Mouse (Mus musculus) liver, embryonic 14.5 days (tissue): ENCODE data around the gene Cemip. TPM values are rescaled to one million over a fixed set of nuclear protein-coding genes. Genes with fewer than 3 reads are reported as not detected.

ENCODE experiments used
- ATAC-seq: fragments of 200-750 bp; cut with Nextera tagmentation; 2 replicates; pipeline ENCODE4 v1.8.0; 2017; ENCODE audit warnings: moderate number of reproducible peaks, mild to moderate bottlenecking, moderate library complexity; ENCODE audit not compliant: insufficient read depth
- DNase-seq, 3 experiments: peaks; one replicate each; pipeline ENCODE4 v3.0.0-alpha.2; 2012 to 2013; ENCODE audit warnings: low read depth in 3 of 3, low spot score in 3 of 3
- H3K27ac ChIP-seq: fragments of 300-500 bp; sonication (generic); 2 replicates; pipeline ENCODE4 v1.5.1; 2014; ENCODE audit warnings: moderate library complexity, mild to moderate bottlenecking, control low read depth, inconsistent platforms
- H3K27me3 ChIP-seq: fragments of 300-500 bp; sonication (generic); 2 replicates; pipeline ENCODE4 v1.6.1; 2014; ENCODE audit warnings: mild to moderate bottlenecking, low read length, moderate library complexity; ENCODE audit not compliant: control insufficient read depth, insufficient read depth
- H3K36me3 ChIP-seq: fragments of 300-500 bp; sonication (generic); replicated peaks from 2 replicates; pipeline ENCODE4 v1.6.1; 2014; ENCODE audit warnings: low read depth; ENCODE audit not compliant: control insufficient read depth, insufficient read depth
- H3K4me1 ChIP-seq, 2 experiments: fragments of 200-500 bp in 1 of 2; fragments of 300-500 bp in 1 of 2; sonication (generic) in 1 of 2; replicated peaks; 2 replicates each; pipeline ENCODE4 v1.6.1; 2012 to 2014; ENCODE audit warnings: antibody characterized with exemption in 1 of 2, inconsistent platforms in 1 of 2, low read length in 1 of 2; ENCODE audit not compliant: control insufficient read depth in 2 of 2, insufficient read depth in 2 of 2
- H3K4me2 ChIP-seq: fragments of 300-500 bp; sonication (generic); 2 replicates; pipeline ENCODE4 v1.6.1; 2014; ENCODE audit warnings: low read depth, mild to moderate bottlenecking, control low read depth, moderate library complexity
- H3K4me3 ChIP-seq, 2 experiments: fragments of 200-500 bp in 1 of 2; fragments of 300-500 bp in 1 of 2; sonication (generic) in 1 of 2; 2 replicates each; pipeline ENCODE4 v1.5.1; 2012 to 2014; ENCODE audit warnings: low read depth in 2 of 2, low read length in 2 of 2, mild to moderate bottlenecking in 2 of 2, control low read depth in 1 of 2, inconsistent platforms in 1 of 2, moderate library complexity in 1 of 2; ENCODE audit not compliant: insufficient read depth in 1 of 2
- H3K9ac ChIP-seq: fragments of 300-500 bp; sonication (generic); replicated peaks from 2 replicates; pipeline ENCODE4 v1.6.1; 2014; ENCODE audit warnings: mild to moderate bottlenecking, control low read depth, moderate library complexity
- H3K9me3 ChIP-seq: fragments of 300-500 bp; sonication (generic); 2 replicates; pipeline ENCODE4 v1.6.1; 2016; ENCODE audit warnings: low read length, mixed read lengths; ENCODE audit not compliant: control insufficient read depth
- CTCF ChIP-seq: IDR thresholded peaks from 2 replicates; pipeline ENCODE4 v1.5.1; 2016; ENCODE audit warnings: antibody characterized with exemption, low read depth, control low read depth
- EP300 ChIP-seq: IDR thresholded peaks from 2 replicates; pipeline ENCODE4 v1.6.1; 2016; ENCODE audit warnings: antibody characterized with exemption, low read depth
- WGBS: fragments of 180-500 bp; shearing (Covaris S2); extraction: QIAGEN DNeasy Blood & Tissue Kit; methylation state at CpG from one replicate; pipeline ENCODE4 v1.1.7; 2014; ENCODE audit not compliant: insufficient replicate concordance; 5-methylcytosine and 5-hydroxymethylcytosine counted together
- polyA plus RNA-seq, 2 experiments: library from polyadenylated mRNA; depleted of rRNA in 1 of 2; stranded (reverse) in 1 of 2; unstranded in 1 of 2; fragments of >200 nt; fragmentation: Nextera tagmentation in 1 of 2; extraction: Ambion mirVana in 1 of 2; gene quantifications; 2 replicates each; pipeline versions ENCODE4 v1.2.1 to v1.2.3; 2012 to 2014

The Cemip gene
- polyA plus RNA-seq, 2 experiments = 0.02 to 0.06 TPM

GRCm38 (mm10) chr7:84029120-84029771, 57.1 kb downstream of the Cemip start:
- Histone ChIP-seq H3K27ac (no peak overlapping the region), H3K36me3 (no peaks in the 10 kb centered on the region), H3K4me3 (no peak overlapping the region), H3K9me3 (no peaks in the 10 kb centered on the region), H3K27me3 (no peaks in the 10 kb centered on the region), H3K9ac (no peak overlapping the region), H3K4me1 (no peaks in the 10 kb centered on the region), H3K4me2 (no peak overlapping the region)
- TF ChIP-seq EP300 = no peak
- TF ChIP-seq CTCF = no peak
- DNase-seq (no peak), ATAC-seq (no peak)
- 19% methylated on average over 3 of the region's 3 CpGs for WGBS

- Histone ChIP-seq H3K9ac (no peak overlapping the region), H3K36me3 (no peaks in the 10 kb centered on the region), H3K4me1 (no peaks in the 10 kb centered on the region), H3K27me3 (no peaks in the 10 kb centered on the region), H3K27ac (no peak overlapping the region), H3K9me3 (no peaks in the 10 kb centered on the region), H3K4me2 (no peak overlapping the region), H3K4me3 (no peak overlapping the region)
- DNase-seq (no peak), ATAC-seq (no peak)
- no peak for TF ChIP-seq EP300
- no peak for TF ChIP-seq CTCF
- WGBS = 38% methylated on average over 4 of the region's 4 CpGs
These were observed 57.9 kb downstream of the Cemip start for GRCm38 (mm10) chr7:84028368-84028767.

- Histone ChIP-seq H3K9ac (no peak overlapping the region), H3K9me3 (no peaks in the 10 kb centered on the region), H3K4me3 (no peak overlapping the region), H3K4me1 (no peaks in the 10 kb centered on the region), H3K27ac (no peak overlapping the region), H3K27me3 (no peaks in the 10 kb centered on the region), H3K36me3 (no peaks in the 10 kb centered on the region), H3K4me2 (no peak overlapping the region)
- 28% methylated on average over 1 of the region's 1 CpGs for WGBS
- TF ChIP-seq CTCF = no peak
- TF ChIP-seq EP300 = no peak
- no peak for ATAC-seq
- no peak for DNase-seq
These were observed 59.2 kb downstream of the Cemip start for GRCm38 (mm10) chr7:84026950-84027585.

GRCm38 (mm10) chr7:84026090-84026489, 60.2 kb downstream of the Cemip start:
- Histone ChIP-seq H3K27ac (no peak overlapping the region), H3K36me3 (no peaks in the 10 kb centered on the region), H3K27me3 (no peaks in the 10 kb centered on the region), H3K9me3 (no peaks in the 10 kb centered on the region), H3K4me2 (no peak overlapping the region), H3K4me3 (no peak overlapping the region), H3K9ac (no peak overlapping the region), H3K4me1 (no peaks in the 10 kb centered on the region)
- TF ChIP-seq CTCF (no peak), EP300 (no peak)
- DNase-seq (no peak), ATAC-seq (no peak)
- WGBS = 52% methylated on average over 4 of the region's 4 CpGs

GRCm38 (mm10) chr7:84023466-84023865, 62.8 kb downstream of the Cemip start:
- H3K9me3 ChIP-seq = no peaks in the 10 kb centered on the region
- H3K4me2 ChIP-seq = no peak overlapping the region
- H3K36me3 ChIP-seq = no peaks in the 10 kb centered on the region
- no peak overlapping the region for H3K9ac ChIP-seq
- TF ChIP-seq CTCF = no peak
- no peak for TF ChIP-seq EP300
- 50% methylated on average over 6 of the region's 6 CpGs for WGBS
- no peaks in the 10 kb centered on the region for H3K4me1 ChIP-seq
- no peaks in the 10 kb centered on the region for H3K27me3 ChIP-seq
- H3K27ac ChIP-seq = no peak overlapping the region
- ATAC-seq (no peak), DNase-seq (no peak)
- no peak overlapping the region for H3K4me3 ChIP-seq
